Mouse (Mus musculus): ENCODE measurements around the gene R3hdm4. TPM values are rescaled to one million over a fixed set of nuclear protein-coding genes. Genes with fewer than 3 reads are reported as not detected.
A peak's percentile ranks its signal among the peaks of the same experiment; 100 is the strongest.

The R3hdm4 gene
- polyA plus RNA-seq, 1 experiment from 2014 or later = 186 TPM

- no peak overlapping the region for H3K4me2 ChIP-seq (replicated peaks)
- 77% methylated on average over 19 of the region's 19 CpGs for WGBS
- H3K4me3 ChIP-seq = no peak overlapping the region
- no peak overlapping the region for H3K9ac ChIP-seq
- peaks cover 26% of the 10 kb centered on the region; the same call in 1 of the 2 replicates for H3K4me1 ChIP-seq
- H3K27ac ChIP-seq = no peak overlapping the region
- no peaks in the 10 kb centered on the region for H3K27me3 ChIP-seq (replicated peaks)
- no peak for ATAC-seq (ENCODE audit: low FRiP score, low read depth)
- no peaks in the 10 kb centered on the region for H3K9me3 ChIP-seq
- peaks cover 83% of the 10 kb centered on the region for H3K36me3 ChIP-seq
Observed at GRCm38 (mm10) chr10:79865801-79866295, 55.2 kb downstream of the R3hdm4 start.

GRCm38 (mm10) chr10:79865189-79865601 is 55.8 kb downstream of the R3hdm4 start:
- peaks cover 85% of the 10 kb centered on the region for H3K36me3 ChIP-seq
- H3K4me2 ChIP-seq (replicated peaks) = no peak overlapping the region
- no peaks in the 10 kb centered on the region for H3K27me3 ChIP-seq (replicated peaks)
- 0 out of 2 replicates have a peak, but pooled peaks have one; percentile 13 for ATAC-seq (ENCODE audit: low FRiP score, low read depth)
- no peaks in the 10 kb centered on the region for H3K9me3 ChIP-seq
- no peak overlapping the region; the same call in 1 of the 2 replicates for H3K9ac ChIP-seq
- no peak overlapping the region for H3K27ac ChIP-seq
- H3K4me3 ChIP-seq = no peak overlapping the region
- H3K4me1 ChIP-seq = peaks cover 26% of the 10 kb centered on the region; the same call in 1 of the 2 replicates
- 66% methylated on average over 12 of the region's 12 CpGs for WGBS

GRCm38 (mm10) chr10:79864351-79865188 is 56.4 kb downstream of the R3hdm4 start:
- H3K4me1 ChIP-seq = peaks cover 24% of the 10 kb centered on the region
- no peaks in the 10 kb centered on the region for H3K27me3 ChIP-seq (replicated peaks)
- 59% methylated on average over 10 of the region's 10 CpGs for WGBS
- ATAC-seq (ENCODE audit: low FRiP score, low read depth) = no peak
- no peaks in the 10 kb centered on the region for H3K9me3 ChIP-seq
- H3K9ac ChIP-seq = no peak overlapping the region
- 0 out of 2 replicates have a peak overlapping the region, but pooled peaks have one; percentile 32 for H3K27ac ChIP-seq
- no peak overlapping the region for H3K4me3 ChIP-seq
- peaks cover 86% of the 10 kb centered on the region for H3K36me3 ChIP-seq
- no peak overlapping the region for H3K4me2 ChIP-seq (replicated peaks)

GRCm38 (mm10) chr10:79862925-79863324 is 58.1 kb downstream of the R3hdm4 start:
- no peak for ATAC-seq (ENCODE audit: low FRiP score, low read depth)
- peaks cover 30% of the 10 kb centered on the region for H3K4me1 ChIP-seq
- H3K27me3 ChIP-seq (replicated peaks) = no peaks in the 10 kb centered on the region
- no peaks in the 10 kb centered on the region for H3K9me3 ChIP-seq
- no peak overlapping the region for H3K9ac ChIP-seq
- no peak overlapping the region for H3K4me3 ChIP-seq
- no peak overlapping the region for H3K27ac ChIP-seq
- WGBS = 84% methylated on average over 10 of the region's 10 CpGs
- H3K4me2 ChIP-seq (replicated peaks) = no peak overlapping the region
- peaks cover 92% of the 10 kb centered on the region for H3K36me3 ChIP-seq

- Histone ChIP-seq H3K9ac (no peak overlapping the region), H3K36me3 (peaks cover 95% of the 10 kb centered on the region), H3K4me1 (peaks cover 35% of the 10 kb centered on the region), H3K9me3 (no peaks in the 10 kb centered on the region), H3K4me3 (no peak overlapping the region), H3K4me2 (replicated peaks) (no peak overlapping the region), H3K27ac (no peak overlapping the region; the same call in 1 of the 2 replicates), H3K27me3 (replicated peaks) (no peaks in the 10 kb centered on the region)
- no peak for ATAC-seq (ENCODE audit: low FRiP score, low read depth)
- WGBS = 85% methylated on average over 23 of the region's 23 CpGs
Observed at GRCm38 (mm10) chr10:79862049-79862788, 58.8 kb downstream of the R3hdm4 start.

GRCm38 (mm10) chr10:79861230-79862048 is 59.6 kb downstream of the R3hdm4 start:
- no peak for ATAC-seq (ENCODE audit: low FRiP score, low read depth)
- peaks cover 39% of the 10 kb centered on the region for H3K4me1 ChIP-seq
- H3K9ac ChIP-seq = no peak overlapping the region
- no peaks in the 10 kb centered on the region for H3K27me3 ChIP-seq (replicated peaks)
- H3K27ac ChIP-seq = no peak overlapping the region; the same call in 1 of the 2 replicates
- no peak overlapping the region for H3K4me2 ChIP-seq (replicated peaks)
- H3K9me3 ChIP-seq = no peaks in the 10 kb centered on the region
- no peak overlapping the region for H3K4me3 ChIP-seq
- peaks cover 95% of the 10 kb centered on the region for H3K36me3 ChIP-seq
- 80% methylated on average over 25 of the region's 25 CpGs for WGBS

GRCm38 (mm10) chr10:79860079-79860911 is 60.7 kb downstream of the R3hdm4 start:
- H3K4me3 ChIP-seq = no peak overlapping the region
- ATAC-seq (ENCODE audit: low FRiP score, low read depth) = no peak
- H3K4me2 ChIP-seq (replicated peaks) = no peak overlapping the region
- peaks cover 86% of the 10 kb centered on the region for H3K36me3 ChIP-seq
- WGBS = 93% methylated on average over 26 of the region's 26 CpGs
- no peaks in the 10 kb centered on the region for H3K27me3 ChIP-seq (replicated peaks)
- H3K9ac ChIP-seq = no peak overlapping the region
- peaks cover 42% of the 10 kb centered on the region for H3K4me1 ChIP-seq
- no peak overlapping the region for H3K27ac ChIP-seq
- no peaks in the 10 kb centered on the region for H3K9me3 ChIP-seq

Small RNAs within 50 kb of the gene (microRNA-seq; reads per million reads assigned to microRNA genes)
- not detected for gene Mir6910

Other genes with a start within 250 kb of the R3hdm4 start
- gene Cdc34, start 239.0 kb downstream of the R3hdm4 start, polyA plus RNA-seq (2016; fragmentation: Nextera tagmentation; extraction: Ambion mirVana) = 136 and 141 TPM in 2 replicates
- 0.65 and 1.4 TPM in 2 replicates for gene Gzmm, start 232.2 kb downstream of the R3hdm4 start, polyA plus RNA-seq (2016; fragmentation: Nextera tagmentation; extraction: Ambion mirVana)
- gene Bsg, start 216.7 kb downstream of the R3hdm4 start, polyA plus RNA-seq (2016; fragmentation: Nextera tagmentation; extraction: Ambion mirVana) = 634 and 639 TPM in 2 replicates
- 0.61 and 0.79 TPM in 2 replicates for gene Hcn2, start 204.6 kb downstream of the R3hdm4 start, polyA plus RNA-seq (2016; fragmentation: Nextera tagmentation; extraction: Ambion mirVana)
- gene Polrmt, start 174.6 kb downstream of the R3hdm4 start, polyA plus RNA-seq (2016; fragmentation: Nextera tagmentation; extraction: Ambion mirVana) = 44.7 and 44.9 TPM in 2 replicates
- gene Fgf22, start 166.1 kb downstream of the R3hdm4 start, polyA plus RNA-seq (2016; fragmentation: Nextera tagmentation; extraction: Ambion mirVana) = 0.55 and 1.2 TPM in 2 replicates
- gene Rnf126, start 154.3 kb downstream of the R3hdm4 start, polyA plus RNA-seq (2016; fragmentation: Nextera tagmentation; extraction: Ambion mirVana) = 115 and 118 TPM in 2 replicates
- gene Fstl3, start 143.9 kb downstream of the R3hdm4 start, polyA plus RNA-seq (2016; fragmentation: Nextera tagmentation; extraction: Ambion mirVana) = 1.5 and 2.0 TPM in 2 replicates
- 0.16 and 0.42 TPM in 2 replicates for gene Prss57, start 130.2 kb downstream of the R3hdm4 start, polyA plus RNA-seq (2016; fragmentation: Nextera tagmentation; extraction: Ambion mirVana)
- gene Palm, start 127.6 kb downstream of the R3hdm4 start, polyA plus RNA-seq (2016; fragmentation: Nextera tagmentation; extraction: Ambion mirVana) = 196 and 205 TPM in 2 replicates
- gene Misp, start 100.2 kb downstream of the R3hdm4 start, polyA plus RNA-seq (2016; fragmentation: Nextera tagmentation; extraction: Ambion mirVana) = 1.6 and 2.3 TPM in 2 replicates
- 180 and 189 TPM in 2 replicates for gene Ptbp1, start 66.8 kb downstream of the R3hdm4 start, polyA plus RNA-seq (2016; fragmentation: Nextera tagmentation; extraction: Ambion mirVana)
- gene Prtn3, start 46.7 kb downstream of the R3hdm4 start, polyA plus RNA-seq (2016; fragmentation: Nextera tagmentation; extraction: Ambion mirVana) = 12.6 and 15.5 TPM in 2 replicates
- 296 and 301 TPM in 2 replicates for gene Plppr3, start 46.6 kb downstream of the R3hdm4 start, polyA plus RNA-seq (2016; fragmentation: Nextera tagmentation; extraction: Ambion mirVana)
- gene Elane, start 35.0 kb downstream of the R3hdm4 start, polyA plus RNA-seq (2016; fragmentation: Nextera tagmentation; extraction: Ambion mirVana) = 0.34 and 0.53 TPM in 2 replicates
- not detected in 2 replicates for gene Cfd, start 30.4 kb downstream of the R3hdm4 start, polyA plus RNA-seq (2016; fragmentation: Nextera tagmentation; extraction: Ambion mirVana)
- 60.5 and 62.6 TPM in 2 replicates for gene Med16, start 12.3 kb downstream of the R3hdm4 start, polyA plus RNA-seq (2016; fragmentation: Nextera tagmentation; extraction: Ambion mirVana)
- gene Gm26602, start 10.4 kb downstream of the R3hdm4 start, polyA plus RNA-seq (2016; fragmentation: Nextera tagmentation; extraction: Ambion mirVana) = 28.4 and 40.5 TPM in 2 replicates
- gene Kiss1r, start 4.2 kb downstream of the R3hdm4 start, polyA plus RNA-seq (2016; fragmentation: Nextera tagmentation; extraction: Ambion mirVana) = 1.1 and 1.3 TPM in 2 replicates
- 4.9 and 7.7 TPM in 2 replicates for gene Arid3a, start 5.8 kb upstream of the R3hdm4 start, polyA plus RNA-seq (2016; fragmentation: Nextera tagmentation; extraction: Ambion mirVana)
- gene Wdr18, start 38.9 kb upstream of the R3hdm4 start, polyA plus RNA-seq (2016; fragmentation: Nextera tagmentation; extraction: Ambion mirVana) = 84.5 and 98.3 TPM in 2 replicates
- gene Grin3b, start 49.5 kb upstream of the R3hdm4 start, polyA plus RNA-seq (2016; fragmentation: Nextera tagmentation; extraction: Ambion mirVana) = 0.24 and 0.40 TPM in 2 replicates
- 26.3 and 27.7 TPM in 2 replicates for gene Tmem259, start 63.1 kb upstream of the R3hdm4 start, polyA plus RNA-seq (2016; fragmentation: Nextera tagmentation; extraction: Ambion mirVana)
- gene Cnn2, start 67.4 kb upstream of the R3hdm4 start, polyA plus RNA-seq (2016; fragmentation: Nextera tagmentation; extraction: Ambion mirVana) = 106 and 107 TPM in 2 replicates
- gene Abca7, start 75.3 kb upstream of the R3hdm4 start, polyA plus RNA-seq (2016; fragmentation: Nextera tagmentation; extraction: Ambion mirVana) = 9.9 and 10.7 TPM in 2 replicates
- 4.3 and 4.7 TPM in 2 replicates for gene Arhgap45, start 95.4 kb upstream of the R3hdm4 start, polyA plus RNA-seq (2016; fragmentation: Nextera tagmentation; extraction: Ambion mirVana)
- 160 and 166 TPM in 2 replicates for gene Polr2e, start 118.6 kb upstream of the R3hdm4 start, polyA plus RNA-seq (2016; fragmentation: Nextera tagmentation; extraction: Ambion mirVana)
- 499 and 515 TPM in 2 replicates for gene Gpx4, start 126.0 kb upstream of the R3hdm4 start, polyA plus RNA-seq (2016; fragmentation: Nextera tagmentation; extraction: Ambion mirVana)
- 15.1 and 15.4 TPM in 2 replicates for gene Sbno2, start 184.4 kb upstream of the R3hdm4 start, polyA plus RNA-seq (2016; fragmentation: Nextera tagmentation; extraction: Ambion mirVana)
- 17.4 and 23.9 TPM in 2 replicates for gene Stk11, start 194.6 kb upstream of the R3hdm4 start, polyA plus RNA-seq (2016; fragmentation: Nextera tagmentation; extraction: Ambion mirVana)
- 396 and 422 TPM in 2 replicates for gene Atp5d, start 217.4 kb upstream of the R3hdm4 start, polyA plus RNA-seq (2016; fragmentation: Nextera tagmentation; extraction: Ambion mirVana)
- gene Cbarp, start 219.6 kb upstream of the R3hdm4 start, polyA plus RNA-seq (2016; fragmentation: Nextera tagmentation; extraction: Ambion mirVana) = 26.5 and 27.3 TPM in 2 replicates
- gene Midn, start 227.1 kb upstream of the R3hdm4 start, polyA plus RNA-seq (2016; fragmentation: Nextera tagmentation; extraction: Ambion mirVana) = 40.8 and 45.1 TPM in 2 replicates
- gene Cirbp, start 244.8 kb upstream of the R3hdm4 start, polyA plus RNA-seq (2016; fragmentation: Nextera tagmentation; extraction: Ambion mirVana) = 262 and 273 TPM in 2 replicates

Measured in neural tube, embryonic 12.5 days (tissue).